Mouse (Mus musculus) embryonic facial prominence, embryonic 15.5 days (tissue): ENCODE measurements around the gene Mphosph9. TPM values are rescaled to one million over a fixed set of nuclear protein-coding genes. Genes with fewer than 3 reads are reported as not detected.
"Not testable (repeated sequence)": the region's sequence is repeated elsewhere in the genome, so short reads cannot be mapped to it uniquely, and the experiment has no call there.

Experiments
- ATAC-seq: fragments of 200-750 bp; cut with Nextera tagmentation; 2 replicates; pipeline ENCODE4 v1.8.0; 2017; ENCODE audit warnings: low read depth, moderate TSS enrichment; ENCODE audit not compliant: insufficient number of reproducible peaks, low FRiP score, low TSS enrichment
- H3K27ac ChIP-seq: fragments of 300-500 bp; sonication (generic); replicated peaks from 2 replicates; pipeline ENCODE4 v1.5.1; 2015; ENCODE audit warnings: mild to moderate bottlenecking, inconsistent platforms
- H3K27me3 ChIP-seq: fragments of 300-500 bp; sonication (generic); 2 replicates; pipeline ENCODE4 v1.6.1; 2015; ENCODE audit warnings: inconsistent platforms
- H3K36me3 ChIP-seq: fragments of 300-500 bp; sonication (generic); 2 replicates; pipeline ENCODE4 v1.6.1; 2015; ENCODE audit warnings: mild to moderate bottlenecking, inconsistent platforms
- H3K4me1 ChIP-seq: fragments of 300-500 bp; sonication (generic); 2 replicates; pipeline ENCODE4 v1.6.1; 2015; ENCODE audit warnings: inconsistent platforms
- H3K4me2 ChIP-seq: fragments of 300-500 bp; sonication (generic); replicated peaks from 2 replicates; pipeline ENCODE4 v1.6.1; 2015; ENCODE audit warnings: mild to moderate bottlenecking, inconsistent platforms
- H3K4me3 ChIP-seq: fragments of 300-500 bp; sonication (generic); replicated peaks from 2 replicates; pipeline ENCODE4 v1.5.1; 2015; ENCODE audit warnings: mild to moderate bottlenecking, inconsistent platforms
- H3K9ac ChIP-seq: fragments of 300-500 bp; sonication (generic); 2 replicates; pipeline ENCODE4 v1.6.1; 2015; ENCODE audit warnings: inconsistent platforms
- H3K9me3 ChIP-seq: fragments of 300-500 bp; sonication (generic); replicated peaks from 2 replicates; pipeline ENCODE4 v1.6.1; 2016; ENCODE audit warnings: inconsistent platforms
- WGBS: fragments of 180-500 bp; shearing (Covaris S2); methylation state at CpG from one replicate; pipeline ENCODE4 v1.1.7; 2015; 5-methylcytosine and 5-hydroxymethylcytosine counted together
- polyA plus RNA-seq: library from polyadenylated mRNA; unstranded; fragments of >200 nt; fragmentation: Nextera tagmentation; extraction: Ambion mirVana; gene quantifications from 2 replicates; pipeline ENCODE4 v1.2.1, GENCODE M21; 2015

Gene Mphosph9
- polyA plus RNA-seq, 1 experiment from 2014 or later, result 6.8 TPM

DNA sequence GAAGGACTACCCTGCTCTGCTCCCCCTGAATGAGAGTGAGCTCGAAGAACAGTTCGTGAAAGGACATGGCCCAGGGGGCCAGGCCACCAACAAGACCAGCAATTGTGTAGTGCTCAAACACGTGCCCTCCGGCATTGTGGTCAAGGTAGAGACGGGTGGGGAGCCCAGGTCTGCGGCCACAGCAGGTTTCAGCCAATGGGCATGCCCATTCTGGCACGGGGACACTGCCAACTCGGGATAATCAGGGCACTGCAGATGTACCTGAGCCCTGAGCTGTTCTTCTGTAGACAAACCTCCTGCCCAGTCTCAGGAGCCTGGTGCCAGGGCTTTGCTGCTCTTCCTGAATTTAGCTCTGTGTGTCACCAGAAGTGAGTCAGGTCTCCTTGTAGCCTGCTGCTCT lies 11.0 kb upstream of the Mphosph9 start:
- no peak for ATAC-seq
- H3K4me2 ChIP-seq, result no peak overlapping the region
- H3K9ac ChIP-seq, result no peak overlapping the region
- H3K36me3 ChIP-seq, result no peaks in the 10 kb centered on the region
- H3K9me3 ChIP-seq, result no peaks in the 10 kb centered on the region
- H3K4me3 ChIP-seq, result no peak overlapping the region
- WGBS, result 80% methylated on average over 8 of the region's 8 CpGs
- H3K27ac ChIP-seq, result peak overlapping the region; percentile 61
- peaks cover 25% of the 10 kb centered on the region for H3K4me1 ChIP-seq
- no peaks in the 10 kb centered on the region for H3K27me3 ChIP-seq

DNA sequence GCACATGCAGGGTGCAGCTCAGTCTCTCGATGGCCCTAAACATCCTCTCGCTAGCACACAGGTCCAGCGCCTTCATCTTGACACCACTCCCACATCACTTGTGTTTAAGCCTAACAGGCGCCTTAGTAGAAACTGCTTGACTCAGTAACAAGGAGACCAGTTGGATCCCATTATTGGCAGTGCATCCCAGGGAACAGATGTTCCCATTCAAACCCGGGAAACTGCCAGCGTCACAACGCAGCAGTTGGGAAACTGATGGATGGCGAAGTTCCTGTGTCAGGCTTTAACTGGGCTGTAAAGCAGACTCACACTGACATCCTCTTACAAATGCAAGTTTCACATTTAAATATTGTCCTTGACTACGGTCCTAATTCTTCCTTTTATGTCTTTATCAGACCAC lies 10.1 kb upstream of the Mphosph9 start:
- WGBS, result 40% methylated on average over 9 of the region's 9 CpGs
- H3K36me3 ChIP-seq, result no peaks in the 10 kb centered on the region
- H3K9ac ChIP-seq, result no peak overlapping the region
- 0 out of 2 replicates have a peak overlapping the region, but pooled peaks have one; percentile 34 for H3K27ac ChIP-seq
- H3K9me3 ChIP-seq, result no peaks in the 10 kb centered on the region
- H3K4me2 ChIP-seq, result no peak overlapping the region
- peaks cover 25% of the 10 kb centered on the region for H3K4me1 ChIP-seq
- H3K4me3 ChIP-seq, result no peak overlapping the region
- no peaks in the 10 kb centered on the region for H3K27me3 ChIP-seq
- ATAC-seq, result no peak

DNA sequence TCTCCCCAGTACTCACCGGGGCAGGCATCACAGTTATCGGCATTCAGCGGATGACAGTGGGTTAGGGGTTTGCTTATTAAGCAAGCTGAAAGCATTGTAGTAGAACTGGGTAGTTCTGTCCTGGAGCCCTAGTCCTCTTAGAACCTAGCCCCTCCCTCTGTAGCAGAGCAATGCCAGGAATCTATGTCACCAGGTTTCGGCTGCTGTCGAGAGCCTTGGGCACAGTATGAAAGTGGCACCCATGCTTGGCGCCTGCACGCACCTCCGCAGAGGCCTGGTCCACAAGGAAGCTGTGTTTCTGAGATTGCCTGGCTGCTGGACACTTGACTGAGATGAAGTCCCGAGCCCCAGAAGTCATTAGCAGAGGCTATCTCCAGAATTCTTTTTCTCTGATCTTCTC lies 9.3 kb upstream of the Mphosph9 start:
- ATAC-seq, result no peak
- WGBS, result 85% methylated on average over 9 of the region's 9 CpGs
- Histone ChIP-seq H3K36me3 (no peaks in the 10 kb centered on the region), H3K27ac (no peak overlapping the region), H3K4me2 (no peak overlapping the region), H3K9me3 (no peaks in the 10 kb centered on the region), H3K4me1 (peaks cover 25% of the 10 kb centered on the region), H3K4me3 (no peak overlapping the region), H3K27me3 (no peaks in the 10 kb centered on the region), H3K9ac (no peak overlapping the region)

DNA sequence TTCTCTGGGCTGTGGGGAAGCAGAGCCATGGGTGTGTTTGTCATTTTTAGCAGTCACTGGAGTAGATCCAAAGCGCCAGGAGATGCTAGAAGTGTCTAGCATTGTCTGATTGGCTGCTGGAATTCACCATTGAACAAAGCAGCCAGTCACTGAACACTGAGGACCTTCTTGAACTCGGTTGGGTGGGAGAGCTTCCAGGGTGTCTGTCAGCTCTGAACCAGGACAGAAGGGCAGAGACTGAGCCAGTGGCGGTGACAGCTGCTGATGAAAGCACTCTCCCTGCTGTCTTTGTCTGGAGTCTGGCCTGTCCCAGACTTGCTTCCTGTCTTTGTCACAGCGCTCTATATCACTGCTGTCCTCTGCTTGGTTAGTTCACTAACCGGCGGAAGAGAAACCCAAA lies 6.6 kb upstream of the Mphosph9 start:
- Histone ChIP-seq H3K4me1 (peaks cover 16% of the 10 kb centered on the region), H3K27ac (peak overlapping the region; percentile 68), H3K4me2 (no peak overlapping the region), H3K9ac (no peak overlapping the region), H3K27me3 (no peaks in the 10 kb centered on the region), H3K36me3 (no peaks in the 10 kb centered on the region), H3K9me3 (no peaks in the 10 kb centered on the region), H3K4me3 (no peak overlapping the region)
- WGBS, result 45% methylated on average over 6 of the region's 6 CpGs
- ATAC-seq, result peak; percentile 56; the same call in 1 of the 2 replicates

DNA sequence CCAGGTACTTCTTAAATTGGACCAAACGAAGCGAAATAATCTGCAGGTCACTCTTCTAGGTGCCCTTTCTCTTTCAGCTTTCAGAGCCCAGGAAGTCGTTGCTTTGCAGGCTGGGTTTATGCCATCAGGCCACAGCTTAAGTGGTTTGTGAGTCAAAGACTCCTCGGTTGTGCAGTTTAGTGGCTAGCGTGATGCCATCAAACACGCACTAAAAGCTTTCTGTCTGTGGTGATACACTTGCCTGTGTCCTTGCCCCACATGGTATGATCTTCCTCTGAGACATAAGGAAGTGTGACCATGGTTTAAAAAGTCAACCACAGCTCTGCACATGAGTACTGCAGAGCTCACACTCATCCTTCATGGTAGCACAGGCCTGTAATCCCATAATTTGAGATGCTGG lies 2.3 kb upstream of the Mphosph9 start:
- no peak overlapping the region for H3K9ac ChIP-seq
- H3K4me2 ChIP-seq, result no peak overlapping the region
- no peaks in the 10 kb centered on the region for H3K36me3 ChIP-seq
- H3K27ac ChIP-seq, result no peak overlapping the region
- 89% methylated on average over 6 of the region's 6 CpGs for WGBS
- H3K27me3 ChIP-seq, result no peaks in the 10 kb centered on the region
- H3K4me1 ChIP-seq, result peaks cover 19% of the 10 kb centered on the region
- no peak overlapping the region for H3K4me3 ChIP-seq
- ATAC-seq, result no peak
- no peaks in the 10 kb centered on the region for H3K9me3 ChIP-seq

DNA sequence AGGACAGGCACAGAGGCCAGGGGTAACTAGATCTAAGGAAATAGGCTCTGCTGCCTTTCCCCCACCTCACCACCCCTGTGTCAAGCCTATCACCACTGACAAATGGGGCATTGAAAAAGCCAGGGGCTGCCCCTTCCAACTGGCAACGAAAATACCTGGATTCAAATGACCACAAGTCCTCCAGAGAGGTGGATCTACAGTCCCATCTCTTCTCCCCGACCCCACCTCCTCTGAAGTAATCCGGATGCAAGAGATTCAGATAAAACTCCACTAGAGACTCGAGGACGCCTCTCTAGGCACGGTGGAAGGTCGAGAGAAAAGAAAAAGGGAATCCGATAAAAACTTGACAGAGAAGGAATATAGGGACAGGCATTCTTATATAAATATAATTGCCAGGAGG lies 943 bp downstream of the Mphosph9 start:
- Histone ChIP-seq H3K9me3 (no peaks in the 10 kb centered on the region), H3K27ac (peak overlapping the region; percentile 97), H3K9ac (peak overlapping the region; percentile 33), H3K27me3 (no peaks in the 10 kb centered on the region), H3K4me1 (peaks cover 16% of the 10 kb centered on the region), H3K4me3 (peak overlapping the region; percentile 69), H3K36me3 (0 out of 2 replicates have a peak, but pooled peaks cover 2% of the 10 kb centered on the region), H3K4me2 (peak overlapping the region; percentile 68)
- no peak for ATAC-seq
- WGBS, result 6% methylated on average over 8 of the region's 8 CpGs

DNA sequence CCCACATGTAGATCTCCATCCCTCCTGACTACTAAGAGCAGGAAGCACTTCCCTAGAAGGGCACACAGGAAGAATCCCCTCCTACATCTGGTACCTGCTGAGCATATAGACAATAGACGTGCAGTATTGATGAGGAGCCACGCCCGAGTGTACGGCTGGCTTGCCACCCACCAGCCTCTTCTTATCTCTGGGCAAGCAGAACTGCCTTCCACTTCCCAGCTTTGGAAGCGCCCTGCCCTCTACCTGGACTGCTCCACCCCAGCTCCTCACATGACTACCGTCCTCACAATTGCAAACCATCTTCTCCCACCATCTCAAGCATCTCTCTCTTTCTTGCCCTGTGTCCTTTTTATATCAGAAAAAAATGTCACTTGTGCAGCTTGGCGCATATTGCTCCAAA lies 10.1 kb downstream of the Mphosph9 start:
- H3K4me1 ChIP-seq, result no peaks in the 10 kb centered on the region
- peaks cover 50% of the 10 kb centered on the region for H3K36me3 ChIP-seq
- no peak overlapping the region for H3K4me2 ChIP-seq
- H3K9me3 ChIP-seq, result no peaks in the 10 kb centered on the region
- H3K27ac ChIP-seq, result no peak overlapping the region
- H3K9ac ChIP-seq, result no peak overlapping the region
- ATAC-seq, result no peak
- no peak overlapping the region for H3K4me3 ChIP-seq
- H3K27me3 ChIP-seq, result no peaks in the 10 kb centered on the region
- 86% methylated on average over 7 of the region's 7 CpGs for WGBS

DNA sequence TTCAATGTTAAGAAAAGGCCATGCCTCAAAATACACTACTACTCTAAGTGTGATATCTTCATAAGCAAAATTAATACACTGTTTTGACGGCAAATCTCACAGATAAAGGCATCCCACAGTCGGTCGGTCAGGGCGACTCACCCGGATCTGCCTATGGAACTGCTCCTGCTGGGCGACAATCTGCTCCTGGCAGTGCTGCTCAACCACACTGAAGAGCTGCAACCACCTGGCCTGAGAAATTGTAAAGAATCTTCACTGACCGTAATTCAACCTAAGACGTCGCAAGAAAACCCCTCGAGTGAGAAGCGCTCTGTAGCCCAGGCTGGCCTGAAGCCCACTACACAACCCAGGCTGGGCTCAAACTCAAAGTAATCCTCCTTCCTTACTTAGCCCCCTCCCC lies 11.8 kb downstream of the Mphosph9 start:
- H3K4me2 ChIP-seq, result no peak overlapping the region
- no peaks in the 10 kb centered on the region for H3K27me3 ChIP-seq
- no peak overlapping the region for H3K9ac ChIP-seq
- peaks cover 60% of the 10 kb centered on the region for H3K36me3 ChIP-seq
- H3K4me3 ChIP-seq, result no peak overlapping the region
- WGBS, result 88% methylated on average over 11 of the region's 11 CpGs
- ATAC-seq, result no peak
- H3K4me1 ChIP-seq, result no peaks in the 10 kb centered on the region
- H3K27ac ChIP-seq, result no peak overlapping the region
- no peaks in the 10 kb centered on the region; the same call in 1 of the 2 replicates for H3K9me3 ChIP-seq

DNA sequence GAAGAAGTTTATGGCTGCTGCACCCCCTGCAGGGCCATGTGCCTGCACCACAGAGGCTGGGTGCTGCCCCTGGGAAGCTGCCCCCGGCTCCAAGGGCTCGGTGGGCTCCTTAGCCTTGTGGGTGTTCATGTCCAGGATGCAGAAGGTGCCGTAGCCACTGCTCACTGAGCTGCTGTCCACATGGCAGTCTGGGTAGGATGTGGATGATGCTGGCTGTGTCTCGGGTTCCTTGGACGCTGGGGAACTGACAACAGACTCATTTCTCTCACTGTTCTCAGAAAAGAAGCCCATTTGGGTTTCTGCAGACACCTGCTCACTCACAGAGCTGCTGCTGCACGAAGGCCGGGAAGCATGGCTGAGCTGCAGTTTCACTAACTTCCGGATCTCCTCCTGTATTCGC lies 12.3 kb downstream of the Mphosph9 start:
- no peak overlapping the region for H3K4me2 ChIP-seq
- 93% methylated on average over 9 of the region's 9 CpGs for WGBS
- H3K27ac ChIP-seq, result no peak overlapping the region
- H3K36me3 ChIP-seq, result peaks cover 60% of the 10 kb centered on the region
- no peak overlapping the region for H3K4me3 ChIP-seq
- no peaks in the 10 kb centered on the region for H3K27me3 ChIP-seq
- no peak overlapping the region for H3K9ac ChIP-seq
- H3K9me3 ChIP-seq, result no peaks in the 10 kb centered on the region; the same call in 1 of the 2 replicates
- ATAC-seq, result no peak
- no peaks in the 10 kb centered on the region for H3K4me1 ChIP-seq

DNA sequence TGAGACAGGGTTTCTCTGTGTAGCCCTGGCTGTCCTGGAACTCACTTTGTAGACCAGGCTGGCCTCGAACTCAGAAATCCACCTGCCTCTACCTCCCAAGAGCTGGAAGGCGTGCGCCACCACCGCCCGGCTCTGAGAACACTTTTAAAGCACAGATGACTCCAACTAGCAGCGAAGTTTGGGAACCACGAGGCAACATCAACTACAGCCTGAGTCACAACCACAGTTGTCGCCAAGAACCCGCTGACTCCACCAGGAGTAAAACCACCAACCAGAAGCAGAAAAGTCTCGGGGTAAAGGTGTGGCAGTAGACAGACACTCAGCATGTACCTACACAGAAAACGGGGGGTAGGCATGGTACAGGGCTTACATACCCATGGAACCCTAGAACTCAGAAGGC lies 17.7 kb downstream of the Mphosph9 start:
- Histone ChIP-seq H3K4me3 (no peak overlapping the region), H3K4me1 (no peaks in the 10 kb centered on the region), H3K36me3 (peaks cover 56% of the 10 kb centered on the region), H3K27ac (no peak overlapping the region), H3K27me3 (no peaks in the 10 kb centered on the region), H3K9ac (no peak overlapping the region), H3K9me3 (no peaks in the 10 kb centered on the region; the same call in 1 of the 2 replicates), H3K4me2 (no peak overlapping the region)
- 92% methylated on average over 11 of the region's 11 CpGs for WGBS
- no peak for ATAC-seq

DNA sequence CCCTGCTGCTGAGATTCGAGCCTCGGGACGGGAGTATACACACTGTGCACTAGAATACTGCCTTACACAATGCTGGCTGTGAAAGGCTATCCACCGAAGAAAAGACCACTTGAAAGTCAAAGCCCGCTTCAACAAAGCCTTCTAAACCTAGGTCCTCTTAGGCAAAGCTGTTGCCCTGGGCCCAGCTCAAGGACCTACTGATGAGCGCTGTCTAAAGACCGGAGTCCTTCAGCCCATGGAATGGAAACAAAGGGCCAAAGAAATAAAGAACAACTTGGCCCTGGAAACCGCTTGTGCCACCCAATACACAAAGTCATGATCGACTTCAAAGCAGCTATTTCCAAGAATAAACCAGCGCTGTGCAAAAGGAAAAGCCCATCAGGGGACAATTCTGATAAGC lies 18.6 kb downstream of the Mphosph9 start:
- Histone ChIP-seq H3K4me2 (no peak overlapping the region), H3K9ac (no peak overlapping the region), H3K4me1 (no peaks in the 10 kb centered on the region), H3K27me3 (no peaks in the 10 kb centered on the region), H3K36me3 (peaks cover 47% of the 10 kb centered on the region), H3K27ac (no peak overlapping the region), H3K4me3 (no peak overlapping the region), H3K9me3 (no peaks in the 10 kb centered on the region; the same call in 1 of the 2 replicates)
- WGBS, result 89% methylated on average over 10 of the region's 10 CpGs
- ATAC-seq, result no peak

DNA sequence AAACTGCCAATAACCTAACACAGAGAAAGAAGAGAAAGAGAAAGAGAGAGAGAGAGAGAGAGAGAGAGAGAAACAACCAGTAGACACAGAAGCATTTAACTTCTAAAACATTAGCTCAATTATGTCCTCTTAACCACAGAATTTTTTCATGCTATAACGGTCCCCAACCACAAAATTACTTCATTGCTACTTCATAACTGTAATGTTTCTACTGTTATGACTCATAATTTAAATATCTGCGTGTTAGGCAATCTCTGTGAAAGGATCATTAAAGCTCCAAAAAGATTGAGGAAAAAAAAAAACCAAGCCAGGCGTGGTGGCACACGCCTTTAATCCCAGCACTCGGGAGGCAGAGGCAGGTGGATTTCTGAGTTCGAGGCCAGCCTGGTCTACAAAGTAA lies 24.9 kb downstream of the Mphosph9 start:
- H3K9me3 ChIP-seq, H3K9ac ChIP-seq, ATAC-seq, H3K4me1 ChIP-seq, H3K4me3 ChIP-seq, H3K4me2 ChIP-seq, H3K27me3 ChIP-seq, H3K27ac ChIP-seq: not testable (repeated sequence)
- H3K36me3 ChIP-seq, result peaks cover 43% of the 10 kb centered on the region
- WGBS, result 79% methylated on average over 6 of the region's 6 CpGs
